Mouse (Mus musculus) bone marrow macrophage, adult 2 months (primary cell): ENCODE data around the gene Gon4l. TPM values are rescaled to one million over a fixed set of nuclear protein-coding genes. Genes with fewer than 3 reads are reported as not detected.

Experiments
- H3K27ac ChIP-seq: 2 replicates; pipeline ENCODE4 v1.5.1; 2012; ENCODE audit warnings: low read depth, low read length; ENCODE audit not compliant: insufficient read depth
- H3K4me1 ChIP-seq: 2 replicates; pipeline ENCODE4 v1.6.1; 2012; ENCODE audit warnings: low read length; ENCODE audit not compliant: control insufficient read depth, insufficient read depth
- H3K4me3 ChIP-seq: 2 replicates; pipeline ENCODE4 v1.5.1; 2012; ENCODE audit warnings: mild to moderate bottlenecking, low read length, moderate library complexity; ENCODE audit not compliant: insufficient read depth
- CTCF ChIP-seq: IDR thresholded peaks from 2 replicates; pipeline ENCODE4 v1.5.1; 2012; ENCODE audit warnings: low read depth, mild to moderate bottlenecking, low read length, moderate library complexity
- POLR2A ChIP-seq: IDR thresholded peaks from 2 replicates; pipeline ENCODE4 v1.6.1; 2012; ENCODE audit warnings: mild to moderate bottlenecking, low read depth, low read length, borderline replicate concordance
- polyA plus RNA-seq: library from polyadenylated mRNA; stranded (reverse); fragments of >200 nt; gene quantifications from 2 replicates; pipeline ENCODE4 v1.2.4, GENCODE M21; 2012; ENCODE audit not compliant: missing spikeins, insufficient read depth, insufficient read length

Gene Gon4l
- polyA plus RNA-seq, 1 experiment: 23.2 TPM

DNA sequence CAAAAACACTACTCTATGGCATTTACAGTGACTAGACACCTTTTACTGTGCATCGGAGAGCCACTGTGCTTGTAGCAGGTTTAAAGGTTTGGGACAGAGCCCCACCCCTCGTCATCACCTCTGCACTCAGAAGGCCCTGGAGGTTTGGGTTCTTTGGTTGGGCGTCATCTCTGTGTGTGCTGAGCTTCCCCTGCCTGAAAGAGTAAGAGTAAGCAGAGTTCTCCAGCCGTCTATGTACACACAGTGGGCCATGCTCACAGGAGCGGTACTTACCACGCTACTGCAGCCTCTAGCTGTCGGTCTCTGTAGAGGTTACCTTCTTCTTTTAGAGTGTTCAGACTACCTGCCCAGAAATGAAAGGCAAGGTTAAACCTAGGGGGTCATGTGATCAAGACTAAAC lies 77.6 kb downstream of the Gon4l start:
- Histone ChIP-seq H3K27ac (no peak overlapping the region), H3K4me3 (no peak overlapping the region), H3K4me1 (peaks cover 5% of the 10 kb centered on the region; the same call in 1 of the 2 replicates)
- TF ChIP-seq CTCF: no peak
- no peak for TF ChIP-seq POLR2A

DNA sequence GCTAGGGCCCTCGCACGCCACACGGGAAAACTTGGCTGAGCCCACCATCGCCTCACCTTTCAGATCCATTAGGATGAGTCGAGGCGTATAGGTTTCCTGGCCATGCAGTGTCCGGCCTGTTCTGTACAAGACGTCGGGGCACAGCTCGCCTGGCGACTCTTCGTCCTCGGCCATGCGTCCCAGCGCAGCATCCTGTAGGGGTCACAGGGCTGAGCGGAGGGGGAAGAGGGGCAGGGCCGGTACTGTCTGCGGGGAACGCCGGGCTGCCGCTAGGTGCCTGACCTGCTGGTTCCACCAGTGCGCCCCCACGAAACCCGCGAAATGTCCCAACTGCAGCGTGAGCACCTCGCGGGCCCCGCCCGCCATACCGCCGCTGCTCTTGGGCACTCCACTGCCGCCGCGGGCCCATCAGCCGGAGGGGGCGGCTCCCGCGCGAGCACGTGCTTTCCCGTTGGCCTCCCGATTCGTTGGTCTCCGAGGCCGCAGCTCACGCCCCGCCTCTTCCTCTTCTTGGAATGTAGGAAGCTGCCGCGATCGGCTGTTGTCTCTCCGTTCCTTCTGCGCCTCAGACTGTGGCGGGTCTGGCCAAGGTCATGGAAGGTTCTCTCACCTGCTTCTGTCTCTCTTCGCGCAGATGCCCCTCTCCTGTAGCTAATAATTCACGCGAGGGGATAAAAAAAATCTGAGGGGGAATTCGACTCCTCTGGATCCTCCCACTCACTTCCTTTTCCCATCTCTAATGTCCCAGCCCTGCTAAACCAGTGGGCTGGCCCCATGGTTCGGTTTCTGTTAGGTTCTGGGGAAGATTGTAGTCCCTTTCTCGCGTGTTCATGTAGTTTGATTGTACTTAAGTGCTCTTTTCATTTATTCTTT lies 78.7 kb downstream of the Gon4l start, which contains the start of gene Msto1:
Gene Msto1 (minus strand): TSS at position 489 of the 873 bp plus-strand sequence.
- TF ChIP-seq POLR2A: no peak; the same call in 1 of the 2 replicates
- TF ChIP-seq CTCF: no peak
- peaks cover 5% of the 10 kb centered on the region; the same call in 1 of the 2 replicates for H3K4me1 ChIP-seq
- peak within 1 kb of the TSS; percentile 70 for H3K27ac ChIP-seq
- H3K4me3 ChIP-seq: peak within 1 kb of the TSS; percentile 78

DNA sequence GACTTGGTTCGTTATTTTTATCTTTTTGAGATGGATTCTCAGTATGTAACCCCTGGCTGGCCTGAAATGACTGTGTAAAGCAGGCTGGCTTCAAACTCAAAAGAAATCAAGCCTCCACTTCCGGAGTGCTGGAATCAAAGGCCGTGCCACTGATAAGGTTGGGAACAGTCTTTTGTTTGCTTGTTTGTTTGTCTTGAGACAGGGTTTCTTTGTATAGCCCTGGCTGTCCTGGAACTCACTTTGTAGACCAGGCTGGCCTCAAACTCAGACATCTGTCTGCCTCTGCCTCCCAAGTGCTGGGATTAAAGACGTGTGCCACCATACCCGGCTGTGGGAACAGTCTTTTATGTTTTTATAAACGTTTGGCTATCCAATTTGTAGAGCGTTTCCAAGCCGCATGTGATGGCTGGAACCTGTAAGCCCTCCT lies 79.4 kb downstream of the Gon4l start:
- peak overlapping the region; percentile 70 for H3K27ac ChIP-seq
- H3K4me1 ChIP-seq: peaks cover 5% of the 10 kb centered on the region; the same call in 1 of the 2 replicates
- TF ChIP-seq POLR2A (no peak), CTCF (no peak)
- H3K4me3 ChIP-seq: peak overlapping the region; percentile 78

DNA sequence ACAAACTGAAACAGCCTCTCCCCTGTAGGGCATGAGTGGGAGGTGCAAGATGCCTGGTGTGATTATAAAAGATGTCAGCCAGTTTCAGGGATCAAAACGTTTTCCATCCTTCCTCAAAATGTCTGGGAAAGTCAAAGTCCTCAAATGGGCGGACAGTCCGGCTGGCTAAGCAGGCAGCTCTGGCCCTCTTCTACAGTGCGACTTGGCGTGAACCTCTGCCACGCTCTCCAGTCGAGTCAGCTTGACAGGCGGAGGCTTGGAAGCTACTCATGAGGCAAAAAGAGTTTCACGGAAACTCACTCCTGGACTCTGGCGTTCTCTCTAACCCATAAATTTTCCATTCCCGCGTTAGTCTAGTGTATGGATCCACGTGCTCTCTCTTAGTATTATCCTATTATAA lies 84.0 kb downstream of the Gon4l start:
- no peak overlapping the region for H3K4me3 ChIP-seq
- TF ChIP-seq CTCF (no peak), POLR2A (no peak)
- H3K4me1 ChIP-seq: 0 out of 2 replicates have a peak, but pooled peaks cover 5% of the 10 kb centered on the region
- H3K27ac ChIP-seq: no peak overlapping the region

DNA sequence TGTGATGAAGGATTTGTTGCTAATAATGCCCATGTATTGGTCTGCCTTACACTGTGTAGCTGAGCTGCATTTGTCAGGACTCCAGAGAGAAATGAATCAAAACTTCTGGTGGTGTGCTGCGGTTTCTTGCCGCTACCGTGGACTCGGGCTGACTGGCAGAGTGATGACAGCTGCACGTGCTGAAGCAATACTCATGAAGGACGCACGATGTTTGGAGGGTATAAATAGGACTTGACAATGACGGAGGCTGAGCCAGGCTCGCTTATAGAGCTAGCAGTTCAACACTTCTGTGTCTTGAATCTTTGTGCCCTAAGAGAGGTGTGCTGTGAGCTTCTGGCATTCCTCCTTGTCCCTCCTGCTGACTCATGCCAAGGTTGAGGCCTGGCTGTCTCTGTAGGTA lies 86.4 kb downstream of the Gon4l start:
- Histone ChIP-seq H3K4me3 (no peak overlapping the region), H3K27ac (no peak overlapping the region), H3K4me1 (no peaks in the 10 kb centered on the region)
- TF ChIP-seq CTCF (no peak), POLR2A (no peak)

DNA sequence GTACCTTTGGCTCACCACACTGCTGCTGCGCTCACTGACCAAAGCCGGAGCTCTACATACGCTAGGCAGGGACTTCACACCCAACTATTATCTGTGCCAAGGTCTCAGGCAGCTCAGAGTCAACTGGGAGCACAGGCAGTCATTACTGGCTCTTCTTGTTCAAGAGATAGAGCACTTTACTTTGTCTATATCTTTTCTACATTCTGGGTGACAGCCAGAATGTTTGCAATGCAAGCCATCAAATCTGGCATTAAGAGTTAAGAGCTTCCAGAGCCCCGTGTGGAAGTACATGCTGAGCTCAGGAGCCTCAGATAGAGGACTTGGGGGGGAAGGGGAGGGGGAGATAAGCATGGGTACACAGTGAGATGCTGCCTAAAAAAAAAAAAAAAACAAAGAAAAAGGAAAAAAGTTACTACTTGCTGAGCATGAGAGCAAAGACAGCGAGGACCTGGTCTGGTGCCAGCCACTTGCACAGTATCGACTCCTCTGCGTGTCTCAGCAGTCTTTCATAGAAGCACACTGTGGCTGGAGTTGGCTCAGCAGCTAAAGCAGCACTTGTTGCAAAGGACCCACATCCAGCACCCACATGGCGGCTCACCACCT lies 89.1 kb downstream of the Gon4l start:
- Histone ChIP-seq H3K4me1 (no peaks in the 10 kb centered on the region), H3K4me3 (no peak overlapping the region), H3K27ac (no peak overlapping the region)
- TF ChIP-seq POLR2A: no peak
- TF ChIP-seq CTCF: no peak

DNA sequence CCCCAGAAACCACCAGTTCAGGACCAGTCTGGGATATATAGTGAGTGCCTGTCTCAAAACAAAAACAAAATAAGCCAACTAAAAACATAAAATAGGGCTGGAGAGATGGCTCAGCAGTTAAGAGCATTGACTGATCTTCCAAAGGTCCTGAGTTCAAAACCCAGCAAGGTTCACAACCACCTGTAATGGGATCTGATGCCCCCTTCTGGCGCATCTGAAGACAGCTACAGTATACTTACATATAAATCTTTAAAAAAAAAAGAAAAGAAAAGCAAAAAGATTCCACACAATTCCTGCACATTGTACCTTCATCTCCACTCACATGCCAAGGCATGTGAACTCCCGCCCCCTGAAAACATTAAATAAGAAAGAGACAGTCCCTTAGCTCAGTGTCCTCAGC lies 90.6 kb downstream of the Gon4l start:
- Histone ChIP-seq H3K4me1 (no peaks in the 10 kb centered on the region), H3K4me3 (no peak overlapping the region), H3K27ac (no peak overlapping the region)
- TF ChIP-seq CTCF (no peak), POLR2A (no peak)

DNA sequence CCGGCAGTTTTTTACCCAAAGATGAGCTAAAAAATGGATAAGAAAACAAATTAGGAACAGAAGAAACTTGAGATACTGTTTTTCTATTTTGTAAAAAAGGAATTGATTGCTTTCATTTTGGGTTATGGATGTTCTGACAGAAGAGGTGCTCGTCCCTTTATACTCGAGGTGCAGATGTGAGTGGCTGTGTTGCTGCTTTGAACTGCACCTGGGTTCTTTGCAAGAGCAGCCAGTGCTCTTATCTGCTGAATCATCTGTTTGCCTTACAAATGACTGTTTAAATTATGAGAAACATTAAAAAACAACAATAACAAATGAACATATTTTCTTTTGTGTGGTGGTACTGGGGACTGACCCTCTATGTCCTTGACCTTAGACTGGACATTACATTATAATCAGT lies 94.5 kb downstream of the Gon4l start:
- no peak overlapping the region for H3K27ac ChIP-seq
- TF ChIP-seq POLR2A (no peak), CTCF (no peak)

DNA sequence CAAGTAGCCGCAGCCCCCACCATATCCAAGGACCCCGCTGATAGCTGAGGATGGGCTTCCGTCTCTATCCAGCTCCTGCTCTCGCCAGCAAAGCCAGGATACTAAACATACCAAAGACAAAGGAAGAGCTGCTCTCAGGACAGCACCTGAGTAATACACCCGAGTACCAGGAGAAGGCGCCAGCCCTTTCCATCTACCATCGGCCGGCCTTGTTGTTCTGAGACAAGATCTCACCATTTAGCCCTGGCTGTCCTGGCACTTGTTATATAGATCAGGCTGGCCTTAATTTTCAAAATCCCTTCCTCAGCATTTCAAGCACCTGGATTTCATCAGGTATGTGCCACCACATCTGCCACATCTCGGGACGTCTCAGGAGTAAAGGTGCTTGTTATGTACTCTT lies 104.0 kb downstream of the Gon4l start:
- H3K27ac ChIP-seq: no peak overlapping the region
- TF ChIP-seq POLR2A (no peak), CTCF (0 out of 2 replicates have a peak, but pooled peaks have one; percentile 14)

More for the DNA sequence above, 94.5 kb downstream of the Gon4l start:
- H3K4me3 ChIP-seq: no peak overlapping the region
- H3K4me1 ChIP-seq: no peaks in the 10 kb centered on the region

DNA sequence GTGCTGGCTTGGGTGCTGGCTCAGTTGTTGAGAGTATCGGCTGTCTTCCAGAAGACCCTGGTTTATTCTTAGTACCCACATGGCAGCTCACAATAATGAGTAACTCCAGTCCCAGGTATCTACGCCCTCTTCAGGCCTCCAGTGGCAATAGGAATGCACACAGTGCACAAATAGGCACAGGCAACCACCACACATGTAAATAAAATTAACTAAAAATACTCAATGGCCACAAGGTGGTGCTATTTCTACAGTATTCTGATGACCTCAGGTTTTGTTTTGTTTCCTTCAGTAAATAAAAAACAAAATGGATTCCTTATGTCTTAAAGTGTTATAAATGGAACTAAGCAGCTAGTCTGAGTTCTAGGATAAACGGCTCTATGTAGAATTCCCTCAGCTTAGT lies 104.7 kb downstream of the Gon4l start:
- no peak overlapping the region for H3K27ac ChIP-seq
- peak; percentile 30; the same call in 1 of the 2 replicates for TF ChIP-seq CTCF
- no peak for TF ChIP-seq POLR2A
- no peak overlapping the region for H3K4me3 ChIP-seq
- H3K4me1 ChIP-seq: no peaks in the 10 kb centered on the region

More for the DNA sequence above, 104.0 kb downstream of the Gon4l start:
- H3K4me1 ChIP-seq: no peaks in the 10 kb centered on the region
- H3K4me3 ChIP-seq: no peak overlapping the region
